Mouse (Mus musculus): ENCODE results near the gene Prpf19. TPM values are rescaled to one million over a fixed set of nuclear protein-coding genes. Genes with fewer than 3 reads are reported as not detected.

The Prpf19 gene
- total RNA-seq, 2 experiments from 2014 or later, result 207 to 213 TPM

DNA sequence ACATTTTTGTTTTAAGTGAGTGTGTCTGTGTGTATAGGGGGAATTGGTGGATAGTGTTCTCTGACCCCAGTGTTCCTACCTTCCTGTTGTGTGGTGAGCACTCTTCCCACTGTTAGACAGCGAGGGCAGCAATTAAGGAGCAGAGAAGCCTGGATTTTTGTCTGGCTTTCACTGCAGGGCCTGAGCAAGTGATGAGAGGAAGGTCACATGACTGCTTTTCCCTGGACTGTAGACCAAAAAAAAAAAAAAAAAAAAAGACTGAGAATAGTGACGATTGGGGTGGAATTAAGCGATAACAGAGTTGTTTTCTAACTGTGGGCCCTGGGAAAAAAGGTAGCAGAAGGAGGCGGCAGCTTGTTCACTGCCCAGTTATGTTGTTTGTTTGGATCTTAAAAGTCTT lies 31.6 kb downstream of the Prpf19 start:
- DNase-seq (ENCODE audit: low spot score in 2 of 2), result no peak
- intact Hi-C loops (cut with DNase I), result no loop called here

DNA sequence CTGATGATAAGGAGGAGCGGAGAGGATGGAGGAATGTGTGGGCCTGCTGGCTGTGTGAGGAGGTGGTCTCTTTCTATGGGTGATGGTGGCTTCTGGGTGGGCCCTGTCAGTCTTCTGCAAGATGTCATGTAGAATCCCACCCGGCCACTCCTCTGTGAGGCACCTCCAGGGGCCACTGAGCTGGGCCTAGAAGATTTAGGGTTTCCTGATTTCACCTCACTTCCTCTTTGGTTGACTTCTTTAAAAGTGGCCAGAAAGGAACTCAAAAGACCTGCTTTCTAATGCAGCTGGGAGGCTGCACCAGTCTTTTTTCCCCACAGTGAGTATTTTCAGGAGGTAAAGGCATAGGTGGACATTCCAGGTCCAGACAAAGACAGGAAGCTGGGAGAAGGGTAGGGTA lies 35.6 kb downstream of the Prpf19 start:
- no peak for DNase-seq (ENCODE audit: low spot score in 2 of 2)
- intact Hi-C loops (cut with DNase I), result no loop called here

DNA sequence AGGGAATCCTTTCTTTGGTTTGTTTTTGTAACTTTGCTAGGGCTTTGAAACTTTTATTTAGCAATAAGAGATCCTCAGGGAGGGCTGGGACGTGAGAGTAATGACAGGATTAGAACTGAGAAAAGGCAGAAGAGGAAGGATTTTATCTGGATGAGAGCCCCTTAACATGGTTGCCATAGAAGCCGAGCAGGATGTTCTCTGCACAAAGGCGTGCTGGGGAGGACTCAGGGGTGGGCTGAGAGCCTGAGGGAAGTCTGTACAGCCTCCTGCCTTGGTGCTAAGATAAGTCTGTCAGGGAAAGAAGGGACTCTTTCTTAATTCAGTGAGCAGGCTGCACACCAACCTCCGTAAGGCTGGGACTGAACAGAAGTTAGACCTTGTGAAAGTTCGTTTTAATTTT lies 40.0 kb downstream of the Prpf19 start:
- intact Hi-C loops (cut with DNase I), result no loop called here
- no peak for DNase-seq (ENCODE audit: low spot score in 2 of 2)

DNA sequence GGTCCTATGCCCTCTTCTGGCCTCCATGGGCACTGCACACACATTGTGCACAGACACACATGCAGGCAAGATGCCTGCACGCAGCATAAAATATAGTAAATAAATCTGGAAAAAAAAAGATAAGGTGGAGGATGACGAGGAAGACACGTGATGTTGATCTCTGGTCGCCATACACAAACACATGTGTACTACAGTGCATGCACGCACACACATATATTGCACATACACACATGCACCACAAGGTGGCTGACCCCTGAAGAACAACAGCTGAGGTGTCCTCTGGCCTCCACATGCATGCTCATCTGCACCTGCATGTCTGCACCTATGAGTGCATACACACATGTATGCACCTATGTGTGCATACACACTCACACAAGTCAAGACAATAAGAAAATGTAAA lies 41.0 kb downstream of the Prpf19 start:
- intact Hi-C loops (cut with DNase I), result no loop called here
- DNase-seq (ENCODE audit: low spot score in 2 of 2), result no peak

DNA sequence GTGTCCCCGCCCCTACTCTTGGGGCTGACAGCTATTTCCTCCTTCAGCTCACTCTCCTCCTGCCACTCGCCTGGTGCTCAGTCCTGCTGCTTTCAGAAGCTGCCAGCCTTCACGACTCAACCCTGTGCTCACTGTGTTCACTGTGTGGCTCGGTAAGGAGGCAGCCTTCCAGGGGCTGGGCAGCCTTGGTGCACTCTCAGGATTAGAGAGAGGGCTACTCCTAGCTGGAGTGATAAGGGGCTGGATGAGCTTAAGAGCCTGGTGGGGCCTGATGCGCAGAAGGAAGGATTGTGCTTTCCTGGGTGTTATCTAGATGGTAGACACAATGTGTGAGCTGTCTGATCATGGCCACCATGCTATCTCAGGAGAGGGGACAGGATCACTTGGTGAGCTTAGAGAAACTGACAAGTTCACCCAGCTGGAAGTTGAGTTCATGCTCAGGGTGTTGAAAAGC lies 42.1 kb downstream of the Prpf19 start, which contains the start of gene Ptgdr2:
Gene Ptgdr2, plus strand, starts transcription at position 51 of the 454 bp plus-strand sequence.
- intact Hi-C loops (cut with DNase I), result no loop called here
- no peak for DNase-seq (ENCODE audit: low spot score in 2 of 2)

DNA sequence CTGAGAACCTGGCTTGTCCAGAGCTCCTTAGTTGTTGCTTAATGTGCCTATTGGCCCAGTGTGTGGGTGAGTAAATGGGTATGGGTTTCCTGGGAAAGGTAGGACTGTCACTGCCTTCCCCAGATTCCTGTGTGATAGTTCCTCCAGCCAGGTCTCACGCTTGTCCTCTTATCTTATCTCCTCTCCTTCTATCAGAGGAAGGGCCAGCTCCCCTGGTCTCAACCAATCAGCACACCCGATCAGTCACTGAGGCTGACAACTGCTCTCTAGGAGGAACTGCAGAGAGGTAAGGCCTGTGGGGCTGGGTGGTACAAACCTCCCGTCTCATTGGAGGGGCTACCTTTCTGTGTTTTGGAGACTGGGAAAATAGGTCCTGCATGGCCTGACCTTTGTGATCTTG lies 43.7 kb downstream of the Prpf19 start:
- no peak for DNase-seq (ENCODE audit: low spot score in 2 of 2)
- intact Hi-C loops (cut with DNase I), result no loop called here

DNA sequence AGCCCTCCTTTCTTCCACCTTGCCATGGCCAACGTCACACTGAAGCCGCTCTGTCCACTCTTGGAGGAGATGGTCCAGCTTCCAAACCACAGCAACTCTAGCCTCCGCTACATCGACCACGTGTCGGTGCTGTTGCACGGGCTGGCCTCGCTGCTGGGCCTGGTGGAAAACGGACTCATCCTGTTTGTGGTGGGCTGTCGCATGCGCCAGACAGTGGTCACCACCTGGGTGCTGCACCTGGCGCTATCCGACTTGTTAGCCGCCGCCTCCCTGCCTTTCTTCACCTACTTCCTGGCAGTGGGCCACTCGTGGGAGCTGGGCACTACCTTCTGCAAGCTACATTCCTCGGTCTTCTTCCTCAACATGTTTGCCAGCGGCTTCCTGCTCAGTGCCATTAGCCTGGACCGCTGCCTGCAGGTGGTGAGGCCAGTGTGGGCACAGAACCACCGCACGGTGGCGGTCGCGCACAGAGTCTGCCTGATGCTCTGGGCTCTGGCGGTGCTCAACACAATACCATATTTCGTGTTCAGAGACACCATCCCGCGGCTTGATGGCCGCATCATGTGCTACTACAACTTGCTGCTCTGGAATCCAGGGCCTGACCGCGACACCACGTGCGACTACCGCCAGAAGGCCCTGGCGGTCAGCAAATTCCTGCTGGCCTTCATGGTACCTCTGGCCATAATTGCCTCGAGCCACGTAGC lies 45.2 kb downstream of the Prpf19 start:
- intact Hi-C loops (cut with DNase I), result no loop called here
- DNase-seq (ENCODE audit: low spot score in 2 of 2), result peak; percentile 65 to 68

DNA sequence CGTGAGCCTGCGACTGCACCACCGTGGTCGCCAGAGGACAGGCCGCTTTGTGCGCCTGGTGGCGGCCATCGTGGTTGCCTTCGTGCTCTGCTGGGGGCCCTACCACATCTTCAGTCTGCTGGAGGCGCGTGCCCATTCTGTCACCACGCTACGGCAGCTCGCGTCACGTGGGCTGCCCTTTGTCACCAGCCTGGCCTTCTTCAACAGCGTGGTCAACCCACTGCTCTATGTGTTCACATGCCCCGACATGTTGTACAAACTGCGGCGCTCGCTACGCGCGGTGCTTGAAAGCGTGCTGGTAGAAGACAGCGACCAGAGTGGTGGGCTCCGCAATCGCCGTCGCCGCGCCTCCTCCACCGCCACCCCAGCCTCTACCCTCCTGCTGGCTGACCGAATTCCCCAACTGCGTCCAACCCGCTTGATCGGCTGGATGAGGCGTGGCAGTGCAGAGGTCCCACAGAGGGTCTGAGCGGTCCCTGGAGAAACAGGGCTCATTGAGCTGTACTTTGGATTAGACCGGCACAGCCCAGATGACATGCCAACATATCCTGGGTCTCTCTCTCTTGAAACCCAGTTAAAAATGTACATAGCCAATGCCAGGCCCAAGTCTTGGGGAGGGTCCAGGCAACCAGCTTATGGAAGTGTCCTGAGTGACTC lies 45.9 kb downstream of the Prpf19 start:
- no peak for DNase-seq (ENCODE audit: low spot score in 2 of 2)
- intact Hi-C loops (cut with DNase I), result no loop called here

DNA sequence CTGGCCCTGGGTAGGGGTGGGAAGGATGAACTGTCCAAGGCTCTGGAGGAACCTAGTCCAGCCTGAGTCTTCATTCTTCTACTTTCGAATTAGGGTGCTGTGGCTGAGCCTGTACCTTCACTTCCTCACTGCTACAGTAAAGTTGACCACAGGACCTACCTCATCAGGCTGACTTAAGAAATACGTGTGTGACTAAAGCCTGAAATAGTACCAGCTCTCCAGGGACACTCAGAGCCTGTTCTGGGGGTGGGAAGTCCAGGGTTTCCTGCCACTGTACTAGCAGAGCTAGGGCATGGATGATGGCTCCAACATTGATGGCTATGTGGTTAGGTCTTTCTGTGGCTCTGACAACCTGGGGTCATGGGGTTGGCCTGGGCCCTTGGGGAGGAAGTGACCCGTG lies 48.9 kb downstream of the Prpf19 start:
- DNase-seq (ENCODE audit: low spot score in 2 of 2), result no peak
- intact Hi-C loops (cut with DNase I), result no loop called here

DNA sequence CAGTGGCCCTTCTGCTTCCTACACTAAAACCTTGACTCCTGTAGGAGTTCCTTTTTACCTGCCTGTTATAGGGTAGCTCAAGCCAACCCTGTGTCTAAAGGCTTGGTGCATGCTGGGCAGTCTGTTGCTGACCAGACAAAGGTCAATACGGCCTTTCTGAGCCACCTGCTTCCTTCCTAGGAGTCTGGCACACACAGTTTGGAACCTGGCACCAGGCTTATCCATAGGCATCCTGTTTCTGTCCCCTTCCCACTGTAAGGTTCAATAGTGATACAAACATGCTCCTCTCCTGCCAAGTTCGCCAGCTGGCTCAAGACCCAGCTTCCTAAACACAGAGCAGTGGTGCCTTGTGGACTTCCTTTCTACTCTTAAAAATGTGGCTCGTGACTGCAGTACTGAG lies 51.5 kb downstream of the Prpf19 start:
- DNase-seq (ENCODE audit: low spot score in 2 of 2), result no peak
- intact Hi-C loops (cut with DNase I), result no loop called here

DNA sequence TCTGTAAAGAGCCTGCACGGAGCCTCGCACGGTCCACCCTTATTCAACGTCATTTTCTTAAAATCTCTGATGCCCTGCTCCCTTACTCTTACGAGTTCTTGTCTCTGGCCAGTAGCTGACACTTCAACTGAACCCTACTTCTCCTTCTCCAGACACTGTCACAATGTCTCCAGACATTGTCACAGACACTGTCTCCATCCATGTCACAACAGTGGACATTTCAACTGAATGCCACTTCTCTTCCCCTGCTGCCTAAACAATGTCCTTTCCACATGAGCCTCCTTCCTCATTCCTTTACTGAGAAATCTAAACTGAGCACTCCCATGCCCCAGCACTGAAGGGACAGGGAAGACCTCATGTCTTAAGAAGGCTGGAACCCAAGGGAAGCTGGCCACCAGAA lies 52.2 kb downstream of the Prpf19 start:
- no peak for DNase-seq (ENCODE audit: low spot score in 2 of 2)
- intact Hi-C loops (cut with DNase I), result no loop called here

DNA sequence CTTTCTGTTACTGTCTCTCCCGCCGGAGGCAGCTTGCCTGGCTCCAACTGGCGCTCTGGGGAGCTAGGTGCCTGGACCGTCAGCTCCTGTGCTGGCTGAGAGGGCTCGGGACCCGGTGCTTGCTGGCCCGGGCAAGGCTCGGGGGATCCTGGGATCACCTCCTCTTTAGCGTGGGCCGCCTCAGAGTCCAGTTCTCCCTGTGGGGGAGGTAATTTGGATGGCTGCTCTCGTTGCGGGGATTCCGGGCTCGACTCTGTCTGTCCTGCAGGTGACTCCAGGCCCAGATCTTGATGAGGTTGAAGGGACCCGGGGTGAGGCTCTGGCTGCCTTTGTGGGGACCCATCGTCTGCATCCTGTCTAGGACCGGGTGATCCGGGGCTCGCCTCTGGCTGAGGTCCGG lies 53.4 kb downstream of the Prpf19 start:
- intact Hi-C loops (cut with DNase I), result loop anchor here (2.0 kb wide), 1 partner anchor 54 kb away; the partner anchor contains the start of gene Prpf19
- DNase-seq (ENCODE audit: low spot score in 2 of 2), result peak; percentile 11 to 18

DNA sequence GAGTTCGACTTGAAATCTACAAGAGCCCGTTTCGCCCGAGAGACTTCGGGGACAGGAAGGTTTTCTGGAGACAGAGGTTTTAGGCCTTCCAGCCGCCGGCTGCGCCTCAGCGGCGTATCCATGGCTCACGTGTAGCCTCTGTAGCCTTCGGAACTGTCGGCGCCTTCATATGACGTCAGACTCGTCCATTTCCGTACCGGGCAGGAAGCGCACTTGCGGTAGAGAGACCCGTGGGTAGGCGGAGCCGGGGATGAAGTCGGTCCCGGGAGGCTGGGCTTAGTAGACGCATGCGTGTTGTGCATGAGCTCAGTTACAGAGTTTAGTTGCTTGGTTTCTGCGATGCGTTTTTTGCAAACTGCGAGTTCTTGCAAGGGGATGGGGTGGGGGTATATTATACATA lies 54.1 kb downstream of the Prpf19 start, which contains the start of gene Ccdc86:
Gene Ccdc86, minus strand, starts transcription at position 155 of the 400 bp plus-strand sequence.
- intact Hi-C loops (cut with DNase I), result loop anchor here (2.0 kb wide), 1 partner anchor 54 kb away; the partner anchor contains the start of gene Prpf19
- peak; percentile 95 to 97 for DNase-seq (ENCODE audit: low spot score in 2 of 2)

DNA sequence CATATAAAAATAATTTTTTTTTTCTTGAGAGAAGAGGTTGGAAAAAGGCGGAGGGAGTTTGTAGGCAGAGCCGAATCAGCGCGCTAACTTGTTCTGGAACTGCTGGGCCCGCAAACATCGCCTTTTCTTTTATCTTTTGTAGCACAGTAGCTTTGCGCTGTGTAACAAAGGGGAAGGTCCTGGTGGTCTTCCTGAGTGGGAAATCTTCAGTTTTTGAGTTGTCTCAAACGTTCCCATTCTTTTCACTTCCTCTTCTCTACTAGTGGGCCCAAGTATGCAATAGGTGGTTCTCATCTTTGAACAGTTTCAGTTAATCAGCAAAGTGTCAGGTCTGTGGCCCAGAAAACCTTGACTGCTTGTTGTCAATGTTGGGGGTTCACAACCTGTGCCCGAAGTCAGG lies 54.5 kb downstream of the Prpf19 start:
- intact Hi-C loops (cut with DNase I), result loop anchor here (2.0 kb wide), 1 partner anchor 55 kb away; the partner anchor contains the start of gene Prpf19
- DNase-seq (ENCODE audit: low spot score in 2 of 2), result no peak

DNA sequence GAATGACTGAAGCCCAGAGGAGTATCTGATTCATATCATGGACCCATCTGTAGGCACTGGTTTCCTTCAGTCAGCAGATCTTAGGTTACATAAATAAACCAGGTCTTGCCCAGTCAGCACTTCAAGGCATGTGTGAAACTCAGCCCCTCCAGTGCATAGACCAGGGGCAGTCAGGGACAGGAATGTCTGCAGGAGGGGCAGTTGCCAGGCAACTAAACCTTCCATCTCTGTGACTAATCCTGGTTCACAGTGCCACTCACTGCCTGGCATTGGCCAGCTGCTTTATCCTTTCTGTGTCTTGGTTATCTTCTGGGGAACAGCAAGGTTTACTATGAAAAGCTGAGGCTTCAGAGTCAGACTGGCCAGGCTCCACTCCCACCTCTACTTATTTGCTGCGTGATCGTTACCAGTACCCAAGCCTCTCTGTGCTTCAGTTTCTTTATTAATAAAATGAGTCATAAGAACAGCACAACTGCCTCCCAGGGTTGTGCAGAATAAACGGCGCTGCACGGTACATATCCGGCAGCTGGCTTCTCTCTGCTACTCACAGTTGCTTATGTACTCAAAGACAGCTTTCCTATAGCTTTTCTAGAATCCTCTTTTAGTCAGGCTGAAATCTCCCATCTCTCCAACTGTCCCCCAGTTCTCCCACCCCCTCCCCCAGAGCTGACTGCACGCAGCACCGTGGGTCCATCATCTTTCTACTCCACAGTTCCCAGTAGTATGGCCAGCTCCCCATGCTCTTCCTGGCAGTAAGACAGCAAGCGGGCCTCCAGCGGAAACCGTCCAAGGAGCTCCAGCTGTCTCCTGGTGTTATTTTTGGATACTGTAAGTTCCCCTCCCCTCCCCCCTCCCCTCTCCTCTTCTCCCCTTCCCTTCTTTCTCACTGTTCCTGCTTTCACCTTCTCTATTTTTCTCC lies 57.2 kb downstream of the Prpf19 start:
- intact Hi-C loops (cut with DNase I), result no loop called here
- peak; percentile 19 to 27 for DNase-seq (ENCODE audit: low spot score in 2 of 2)

Other genes with a start within 250 kb of the Prpf19 start
- not detected for gene Pga5, start 217.2 kb upstream of the Prpf19 start, total RNA-seq (2021)
- 10 to 100 TPM; 23.0 to 23.2 TPM for gene Vps37c, start 206.5 kb upstream of the Prpf19 start, total RNA-seq (2021)
- gene Cd5, start 156.2 kb upstream of the Prpf19 start, total RNA-seq (2021), result not detected
- 1 to 10 TPM; 2.9 to 3.1 TPM for gene Cd6, start 65.2 kb upstream of the Prpf19 start, total RNA-seq (2021)
- 1 to 10 TPM in 1 of 2 experiments, under 1 TPM in 1; 0.86 to 1.7 TPM for gene Slc15a3, start 55.5 kb upstream of the Prpf19 start, total RNA-seq (2021)
- 100 to 1,000 TPM; 277 to 369 TPM for gene Tmem132a, start 25.3 kb upstream of the Prpf19 start, total RNA-seq (2021)
- 10 to 100 TPM; 40.0 to 49.9 TPM for gene Tmem109, start 13.2 kb upstream of the Prpf19 start, total RNA-seq (2021)
- gene Zp1, start 25.4 kb downstream of the Prpf19 start, total RNA-seq (2021), result not detected
- gene Ptgdr2, start 41.9 kb downstream of the Prpf19 start, total RNA-seq (2021), result under 1 TPM in 1 of 2 experiments, not detected in 1; 0.20 TPM
- gene Ccdc86, start 54.0 kb downstream of the Prpf19 start, total RNA-seq (2021), result 1 to 10 TPM; 8.2 to 9.1 TPM
- gene Ms4a10, start 79.4 kb downstream of the Prpf19 start, total RNA-seq (2021), result not detected
- under 1 TPM in 1 of 2 experiments, not detected in 1; 0.39 TPM for gene Ms4a15, start 98.0 kb downstream of the Prpf19 start, total RNA-seq (2021)
- not detected for gene Ms4a18, start 122.8 kb downstream of the Prpf19 start, total RNA-seq (2021)
- gene Ms4a8a, start 185.9 kb downstream of the Prpf19 start, total RNA-seq (2021), result not detected
- not detected for gene 1700017D01Rik, start 235.6 kb downstream of the Prpf19 start, total RNA-seq (2021)